Mouse (Mus musculus): ENCODE measurements at regions not wholly inside any gene's neighbourhood (a gene's known extent, or its start where the extent isn't known, plus 50 kb on each side); places are given as distances from the start of the nearest gene placed in this dataset.

DNA sequence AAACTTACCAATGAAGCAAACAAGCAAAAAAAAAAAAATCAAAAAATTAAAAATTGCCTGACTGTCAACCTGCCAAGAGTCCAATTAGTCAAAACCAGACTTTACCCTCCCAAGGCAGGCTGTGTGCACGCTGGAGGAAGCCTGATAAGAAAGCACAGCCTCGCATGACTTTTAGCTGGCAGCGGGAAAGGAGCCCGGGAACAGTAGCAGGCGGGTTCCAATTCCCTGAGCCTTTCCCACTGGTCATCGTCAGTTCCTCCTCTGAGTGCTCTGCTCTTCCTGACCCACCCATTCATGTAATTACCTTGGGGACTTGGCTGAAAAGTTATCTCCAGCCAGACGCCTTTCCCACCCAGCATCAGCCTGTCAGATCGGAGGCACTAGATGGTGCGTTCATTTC lies 214.5 kb downstream of the 1500009L16Rik start:
- TF ChIP-seq POLR2A (IDR thresholded peaks at IDR 0.05; ENCODE audit: borderline replicate concordance, control insufficient read depth, low read depth, low read length) (no peak), CTCF (IDR thresholded peaks at IDR 0.05; ENCODE audit: control insufficient read depth, insufficient read depth, low read length) (no peak)
- H3K4me3 ChIP-seq (replicated peaks; ENCODE audit: control insufficient read depth, low read depth, low read length), result no peak overlapping the region
- H3K27ac ChIP-seq (ENCODE audit: control insufficient read depth, insufficient read depth, low read depth, low read length, poor library complexity), result no peak overlapping the region
- H3K4me1 ChIP-seq (ENCODE audit: control insufficient read depth, insufficient read depth, low read length), result no peaks in the 10 kb centered on the region
- 30% methylated on average over 9 of the region's 9 CpGs for WGBS

GRCm38 (mm10) chr10:83942101-83942500 lies 219.4 kb downstream of the 1500009L16Rik start:
- TF ChIP-seq CTCF (IDR thresholded peaks at IDR 0.05; ENCODE audit: control insufficient read depth, insufficient read depth, low read length), result no peak
- no peak for TF ChIP-seq POLR2A (IDR thresholded peaks at IDR 0.05; ENCODE audit: borderline replicate concordance, control insufficient read depth, low read depth, low read length)
- no peak overlapping the region for H3K4me3 ChIP-seq (replicated peaks; ENCODE audit: control insufficient read depth, low read depth, low read length)
- H3K4me1 ChIP-seq (ENCODE audit: control insufficient read depth, insufficient read depth, low read length), result peaks cover 6% of the 10 kb centered on the region; the same call in 1 of the 2 replicates
- no peak overlapping the region for H3K27ac ChIP-seq (ENCODE audit: control insufficient read depth, insufficient read depth, low read depth, low read length, poor library complexity)
- WGBS, result 83% methylated on average over 3 of the region's 3 CpGs

- Histone ChIP-seq H3K4me1 (ENCODE audit: control insufficient read depth, insufficient read depth, low read length) (peaks cover 7% of the 10 kb centered on the region; the same call in 1 of the 2 replicates), H3K27ac (ENCODE audit: control insufficient read depth, insufficient read depth, low read depth, low read length, poor library complexity) (no peak overlapping the region), H3K4me3 (replicated peaks; ENCODE audit: control insufficient read depth, low read depth, low read length) (no peak overlapping the region)
- 41% methylated on average over 1 of the region's 1 CpGs for WGBS
- TF ChIP-seq POLR2A (IDR thresholded peaks at IDR 0.05; ENCODE audit: borderline replicate concordance, control insufficient read depth, low read depth, low read length) (no peak), CTCF (IDR thresholded peaks at IDR 0.05; ENCODE audit: control insufficient read depth, insufficient read depth, low read length) (no peak)
Observed at GRCm38 (mm10) chr10:83944158-83944557, 221.5 kb downstream of the 1500009L16Rik start.

DNA sequence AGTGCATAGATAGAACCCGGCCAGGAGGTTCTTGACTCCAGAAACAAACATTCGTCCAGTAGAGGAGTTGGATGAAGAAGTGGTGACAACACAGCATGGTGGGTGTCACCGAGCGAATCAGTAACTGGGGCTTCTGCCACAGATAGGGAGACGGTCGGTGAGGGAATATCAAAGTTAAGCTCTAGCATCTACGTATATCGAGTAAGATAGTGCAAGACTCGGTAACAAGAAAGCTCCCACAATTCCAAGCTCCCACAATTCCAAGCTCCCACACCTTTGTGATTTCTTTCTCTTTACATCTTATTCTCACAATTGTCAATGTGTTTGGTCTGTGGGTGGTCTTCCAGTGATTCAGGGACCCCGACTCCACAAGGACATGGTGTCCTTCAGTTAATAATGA lies 222.2 kb downstream of the 1500009L16Rik start:
- Histone ChIP-seq H3K4me3 (replicated peaks; ENCODE audit: control insufficient read depth, low read depth, low read length) (no peak overlapping the region), H3K4me1 (ENCODE audit: control insufficient read depth, insufficient read depth, low read length) (peaks cover 7% of the 10 kb centered on the region; the same call in 1 of the 2 replicates), H3K27ac (ENCODE audit: control insufficient read depth, insufficient read depth, low read depth, low read length, poor library complexity) (no peak overlapping the region)
- 71% methylated on average over 10 of the region's 10 CpGs for WGBS
- no peak for TF ChIP-seq POLR2A (IDR thresholded peaks at IDR 0.05; ENCODE audit: borderline replicate concordance, control insufficient read depth, low read depth, low read length)
- no peak for TF ChIP-seq CTCF (IDR thresholded peaks at IDR 0.05; ENCODE audit: control insufficient read depth, insufficient read depth, low read length)

DNA sequence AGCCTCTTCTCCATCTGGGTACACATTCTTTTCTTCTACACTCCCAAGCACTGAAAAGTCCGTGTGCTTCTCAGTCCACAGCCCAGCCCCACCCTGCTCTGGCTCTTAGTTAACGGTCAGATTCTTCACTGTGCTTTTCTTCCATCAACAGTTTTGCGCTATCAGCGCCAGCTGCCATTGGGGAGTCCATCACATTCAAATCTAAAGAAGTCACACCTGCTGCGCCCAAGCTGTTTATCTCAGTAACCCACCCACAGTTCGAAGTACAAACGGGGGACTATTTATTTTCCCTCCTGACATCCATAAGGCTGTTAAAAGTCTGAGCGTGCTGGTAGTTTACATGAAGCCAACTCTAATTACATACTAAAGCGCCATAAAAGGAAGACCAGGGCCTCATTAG lies 222.8 kb downstream of the 1500009L16Rik start:
- Histone ChIP-seq H3K4me3 (replicated peaks; ENCODE audit: control insufficient read depth, low read depth, low read length) (no peak overlapping the region), H3K4me1 (ENCODE audit: control insufficient read depth, insufficient read depth, low read length) (peaks cover 7% of the 10 kb centered on the region; the same call in 1 of the 2 replicates), H3K27ac (ENCODE audit: control insufficient read depth, insufficient read depth, low read depth, low read length, poor library complexity) (no peak overlapping the region)
- TF ChIP-seq POLR2A (IDR thresholded peaks at IDR 0.05; ENCODE audit: borderline replicate concordance, control insufficient read depth, low read depth, low read length), result no peak
- TF ChIP-seq CTCF (IDR thresholded peaks at IDR 0.05; ENCODE audit: control insufficient read depth, insufficient read depth, low read length), result no peak
- 68% methylated on average over 9 of the region's 9 CpGs for WGBS

GRCm38 (mm10) chr10:83946186-83947176 lies 223.8 kb downstream of the 1500009L16Rik start:
- peaks cover 7% of the 10 kb centered on the region; the same call in 1 of the 2 replicates for H3K4me1 ChIP-seq (ENCODE audit: control insufficient read depth, insufficient read depth, low read length)
- H3K27ac ChIP-seq (ENCODE audit: control insufficient read depth, insufficient read depth, low read depth, low read length, poor library complexity), result peak overlapping the region; percentile 50; the same call in 1 of the 2 replicates
- 14% methylated on average over 11 of the region's 11 CpGs for WGBS
- no peak overlapping the region for H3K4me3 ChIP-seq (replicated peaks; ENCODE audit: control insufficient read depth, low read depth, low read length)
- TF ChIP-seq POLR2A (IDR thresholded peaks at IDR 0.05; ENCODE audit: borderline replicate concordance, control insufficient read depth, low read depth, low read length) (no peak), CTCF (IDR thresholded peaks at IDR 0.05; ENCODE audit: control insufficient read depth, insufficient read depth, low read length) (no peak)

DNA sequence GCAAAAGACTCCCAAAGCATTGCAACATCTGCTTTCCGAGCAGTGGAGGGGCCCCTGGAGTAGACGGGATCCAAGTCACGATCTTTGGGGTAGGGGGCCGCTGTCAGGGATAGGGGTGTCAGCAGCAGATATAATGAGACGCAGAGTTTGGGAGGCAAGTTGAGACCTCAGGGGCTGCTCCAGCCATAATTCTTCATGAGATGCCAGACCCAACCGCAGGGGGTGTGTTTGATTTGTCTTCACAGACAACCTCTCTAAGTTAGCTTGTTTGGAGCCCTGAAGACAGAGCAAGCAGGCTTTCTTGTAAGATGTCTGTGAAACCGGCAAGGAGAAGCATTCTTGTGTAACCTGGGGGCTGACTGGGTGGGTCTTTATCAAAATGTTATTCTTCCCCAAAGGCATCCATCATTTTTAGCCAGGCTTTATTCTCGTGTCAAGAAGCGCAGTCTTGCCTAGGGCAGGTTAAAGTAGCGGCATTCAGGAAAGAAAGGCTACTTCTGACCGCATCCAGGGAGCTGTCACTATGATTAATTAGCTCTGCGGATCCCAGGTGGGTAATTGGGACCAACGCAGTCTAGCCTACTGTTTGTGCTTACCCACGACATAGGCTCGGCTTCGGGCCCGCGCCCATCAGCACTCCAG lies 234.6 kb downstream of the 1500009L16Rik start:
- H3K4me3 ChIP-seq (replicated peaks; ENCODE audit: control insufficient read depth, low read depth, low read length), result no peak overlapping the region
- WGBS, result 83% methylated on average over 18 of the region's 18 CpGs

GRCm38 (mm10) chr10:83958397-83958796 lies 235.7 kb downstream of the 1500009L16Rik start:
- Histone ChIP-seq H3K4me3 (replicated peaks; ENCODE audit: control insufficient read depth, low read depth, low read length) (no peak overlapping the region), H3K27ac (ENCODE audit: control insufficient read depth, insufficient read depth, low read depth, low read length, poor library complexity) (no peak overlapping the region), H3K4me1 (ENCODE audit: control insufficient read depth, insufficient read depth, low read length) (no peaks in the 10 kb centered on the region)
- TF ChIP-seq POLR2A (IDR thresholded peaks at IDR 0.05; ENCODE audit: borderline replicate concordance, control insufficient read depth, low read depth, low read length), result no peak
- no peak for TF ChIP-seq CTCF (IDR thresholded peaks at IDR 0.05; ENCODE audit: control insufficient read depth, insufficient read depth, low read length)
- 53% methylated on average over 3 of the region's 3 CpGs for whole genome bisulfite sequencing

More for the DNA sequence above, 234.6 kb downstream of the 1500009L16Rik start:
- Histone ChIP-seq H3K27ac (ENCODE audit: control insufficient read depth, insufficient read depth, low read depth, low read length, poor library complexity) (no peak overlapping the region), H3K4me1 (ENCODE audit: control insufficient read depth, insufficient read depth, low read length) (no peaks in the 10 kb centered on the region)
- TF ChIP-seq CTCF (IDR thresholded peaks at IDR 0.05; ENCODE audit: control insufficient read depth, insufficient read depth, low read length) (no peak), POLR2A (IDR thresholded peaks at IDR 0.05; ENCODE audit: borderline replicate concordance, control insufficient read depth, low read depth, low read length) (no peak)

All from bone marrow, adult 2 months (tissue).